Mouse (Mus musculus): ENCODE measurements around the gene Nfkbib. TPM values are rescaled to one million over a fixed set of nuclear protein-coding genes. Genes with fewer than 3 reads are reported as not detected.
A peak's percentile ranks its signal among the peaks of the same experiment; 100 is the strongest.

The Nfkbib gene
- polyA plus RNA-seq, 1 experiment from 2014 or later: 57.6 TPM

GRCm38 (mm10) chr7:28808957-28809393, 41.7 kb upstream of the Nfkbib start:
- Histone ChIP-seq H3K27me3 (ENCODE audit: poor library complexity, severe bottlenecking) (no peaks in the 10 kb centered on the region), H3K4me3 (peak overlapping the region; percentile 93), H3K27ac (peak overlapping the region; percentile 100), H3K36me3 (replicated peaks) (peaks cover 24% of the 10 kb centered on the region), H3K4me1 (peaks cover 64% of the 10 kb centered on the region), H3K9me3 (no peaks in the 10 kb centered on the region)
- peak; percentile 94 for DNase-seq (ENCODE audit: extremely low spot score, low spot score)
- WGBS: 0% methylated on average over 32 of the region's 32 CpGs

- DNase-seq (ENCODE audit: extremely low spot score, low spot score): no peak
- Histone ChIP-seq H3K36me3 (replicated peaks) (peaks cover 18% of the 10 kb centered on the region), H3K27ac (peak within 1 kb of the TSS; percentile 100), H3K9me3 (no peaks in the 10 kb centered on the region), H3K4me3 (peak within 1 kb of the TSS; percentile 93), H3K4me1 (peaks cover 64% of the 10 kb centered on the region), H3K27me3 (ENCODE audit: poor library complexity, severe bottlenecking) (no peaks in the 10 kb centered on the region)
- WGBS: 4% methylated on average over 35 of the region's 35 CpGs
Observed at GRCm38 (mm10) chr7:28808221-28808941, 41.1 kb upstream of the Nfkbib start, which contains the start of gene Hnrnpl. TSS of gene Hnrnpl (plus strand) at chr7:28808541.

- H3K27me3 ChIP-seq (ENCODE audit: poor library complexity, severe bottlenecking): no peaks in the 10 kb centered on the region
- DNase-seq (ENCODE audit: extremely low spot score, low spot score): no peak
- peaks cover 12% of the 10 kb centered on the region for H3K36me3 ChIP-seq (replicated peaks)
- peak overlapping the region; percentile 100 for H3K27ac ChIP-seq
- WGBS: 26% methylated on average over 7 of the region's 8 CpGs
- peak overlapping the region; percentile 93 for H3K4me3 ChIP-seq
- peaks cover 64% of the 10 kb centered on the region for H3K4me1 ChIP-seq
- no peaks in the 10 kb centered on the region for H3K9me3 ChIP-seq
Observed at GRCm38 (mm10) chr7:28807641-28808220, 40.4 kb upstream of the Nfkbib start.

GRCm38 (mm10) chr7:28806869-28807268, 39.6 kb upstream of the Nfkbib start:
- H3K27ac ChIP-seq: no peak overlapping the region
- H3K4me1 ChIP-seq: peaks cover 64% of the 10 kb centered on the region

GRCm38 (mm10) chr7:28803756-28804155, 36.4 kb upstream of the Nfkbib start:
- Histone ChIP-seq H3K36me3 (replicated peaks) (no peaks in the 10 kb centered on the region), H3K9me3 (no peaks in the 10 kb centered on the region), H3K27ac (peak overlapping the region; percentile 85), H3K4me1 (peaks cover 62% of the 10 kb centered on the region), H3K4me3 (0 out of 2 replicates have a peak overlapping the region, but pooled peaks have one; percentile 22), H3K27me3 (ENCODE audit: poor library complexity, severe bottlenecking) (no peaks in the 10 kb centered on the region)
- 80% methylated on average over 4 of the region's 4 CpGs for WGBS
- DNase-seq (ENCODE audit: extremely low spot score, low spot score): no peak

More at GRCm38 (mm10) chr7:28806869-28807268, 39.6 kb upstream of the Nfkbib start:
- DNase-seq (ENCODE audit: extremely low spot score, low spot score): no peak
- Histone ChIP-seq H3K9me3 (no peaks in the 10 kb centered on the region), H3K27me3 (ENCODE audit: poor library complexity, severe bottlenecking) (no peaks in the 10 kb centered on the region), H3K36me3 (replicated peaks) (peaks cover 3% of the 10 kb centered on the region), H3K4me3 (no peak overlapping the region)
- WGBS: 90% methylated on average over 4 of the region's 4 CpGs

GRCm38 (mm10) chr7:28802846-28803588, 35.7 kb upstream of the Nfkbib start:
- DNase-seq (ENCODE audit: extremely low spot score, low spot score): peak; percentile 59
- WGBS: 6% methylated on average over 10 of the region's 10 CpGs
- Histone ChIP-seq H3K9me3 (no peaks in the 10 kb centered on the region), H3K4me1 (peaks cover 56% of the 10 kb centered on the region), H3K4me3 (peak overlapping the region; percentile 22), H3K27me3 (ENCODE audit: poor library complexity, severe bottlenecking) (no peaks in the 10 kb centered on the region), H3K36me3 (replicated peaks) (no peaks in the 10 kb centered on the region), H3K27ac (peak overlapping the region; percentile 85)

GRCm38 (mm10) chr7:28801901-28802670, 34.8 kb upstream of the Nfkbib start:
- Histone ChIP-seq H3K4me3 (peak overlapping the region; percentile 22; the same call in 1 of the 2 replicates), H3K27ac (peak overlapping the region; percentile 85), H3K36me3 (replicated peaks) (no peaks in the 10 kb centered on the region), H3K4me1 (peaks cover 47% of the 10 kb centered on the region), H3K9me3 (no peaks in the 10 kb centered on the region), H3K27me3 (ENCODE audit: poor library complexity, severe bottlenecking) (no peaks in the 10 kb centered on the region)
- WGBS: 39% methylated on average over 10 of the region's 10 CpGs
- DNase-seq (ENCODE audit: extremely low spot score, low spot score): no peak

GRCm38 (mm10) chr7:28801451-28801850, 34.1 kb upstream of the Nfkbib start:
- DNase-seq (ENCODE audit: extremely low spot score, low spot score): no peak
- Histone ChIP-seq H3K27ac (0 out of 2 replicates have a peak overlapping the region, but pooled peaks have one; percentile 85), H3K27me3 (ENCODE audit: poor library complexity, severe bottlenecking) (no peaks in the 10 kb centered on the region), H3K4me3 (no peak overlapping the region), H3K9me3 (no peaks in the 10 kb centered on the region), H3K4me1 (peaks cover 49% of the 10 kb centered on the region), H3K36me3 (replicated peaks) (no peaks in the 10 kb centered on the region)
- 86% methylated on average over 3 of the region's 3 CpGs for WGBS

GRCm38 (mm10) chr7:28799994-28800393, 32.7 kb upstream of the Nfkbib start:
- no peak overlapping the region for H3K27ac ChIP-seq

GRCm38 (mm10) chr7:28796562-28796975, 29.3 kb upstream of the Nfkbib start:
- peak; percentile 77 for DNase-seq (ENCODE audit: extremely low spot score, low spot score)
- peaks cover 24% of the 10 kb centered on the region for H3K4me1 ChIP-seq
- 20% methylated on average over 32 of the region's 32 CpGs for whole genome bisulfite sequencing
- no peaks in the 10 kb centered on the region for H3K9me3 ChIP-seq
- peak overlapping the region; percentile 82 for H3K27ac ChIP-seq
- H3K27me3 ChIP-seq (ENCODE audit: poor library complexity, severe bottlenecking): no peaks in the 10 kb centered on the region
- peak overlapping the region; percentile 41 for H3K4me3 ChIP-seq
- no peaks in the 10 kb centered on the region for H3K36me3 ChIP-seq (replicated peaks)

More at GRCm38 (mm10) chr7:28799994-28800393, 32.7 kb upstream of the Nfkbib start:
- H3K4me3 ChIP-seq: no peak overlapping the region
- DNase-seq (ENCODE audit: extremely low spot score, low spot score): no peak
- 95% methylated on average over 9 of the region's 9 CpGs for WGBS
- H3K9me3 ChIP-seq: no peaks in the 10 kb centered on the region
- no peaks in the 10 kb centered on the region for H3K36me3 ChIP-seq (replicated peaks)
- H3K4me1 ChIP-seq: peaks cover 41% of the 10 kb centered on the region
- H3K27me3 ChIP-seq (ENCODE audit: poor library complexity, severe bottlenecking): no peaks in the 10 kb centered on the region

- no peak for DNase-seq (ENCODE audit: extremely low spot score, low spot score)
- Histone ChIP-seq H3K4me1 (peaks cover 20% of the 10 kb centered on the region), H3K4me3 (peak overlapping the region; percentile 41; the same call in 1 of the 2 replicates), H3K27me3 (ENCODE audit: poor library complexity, severe bottlenecking) (no peaks in the 10 kb centered on the region), H3K9me3 (no peaks in the 10 kb centered on the region), H3K27ac (peak overlapping the region; percentile 82), H3K36me3 (replicated peaks) (no peaks in the 10 kb centered on the region)
- 79% methylated on average over 15 of the region's 15 CpGs for WGBS
Observed at GRCm38 (mm10) chr7:28795832-28796231, 28.5 kb upstream of the Nfkbib start.

GRCm38 (mm10) chr7:28794496-28794895, 27.2 kb upstream of the Nfkbib start:
- peaks cover 31% of the 10 kb centered on the region for H3K4me1 ChIP-seq
- no peaks in the 10 kb centered on the region for H3K9me3 ChIP-seq
- no peaks in the 10 kb centered on the region for H3K36me3 ChIP-seq (replicated peaks)
- no peak overlapping the region for H3K27ac ChIP-seq
- no peaks in the 10 kb centered on the region for H3K27me3 ChIP-seq (ENCODE audit: poor library complexity, severe bottlenecking)
- WGBS: 84% methylated on average over 3 of the region's 3 CpGs
- no peak overlapping the region for H3K4me3 ChIP-seq
- no peak for DNase-seq (ENCODE audit: extremely low spot score, low spot score)

All from forebrain, embryonic 10.5 days (tissue).